9 mouse cellular contexts compared by ENCODE assay signal in the genomic region with DNA sequence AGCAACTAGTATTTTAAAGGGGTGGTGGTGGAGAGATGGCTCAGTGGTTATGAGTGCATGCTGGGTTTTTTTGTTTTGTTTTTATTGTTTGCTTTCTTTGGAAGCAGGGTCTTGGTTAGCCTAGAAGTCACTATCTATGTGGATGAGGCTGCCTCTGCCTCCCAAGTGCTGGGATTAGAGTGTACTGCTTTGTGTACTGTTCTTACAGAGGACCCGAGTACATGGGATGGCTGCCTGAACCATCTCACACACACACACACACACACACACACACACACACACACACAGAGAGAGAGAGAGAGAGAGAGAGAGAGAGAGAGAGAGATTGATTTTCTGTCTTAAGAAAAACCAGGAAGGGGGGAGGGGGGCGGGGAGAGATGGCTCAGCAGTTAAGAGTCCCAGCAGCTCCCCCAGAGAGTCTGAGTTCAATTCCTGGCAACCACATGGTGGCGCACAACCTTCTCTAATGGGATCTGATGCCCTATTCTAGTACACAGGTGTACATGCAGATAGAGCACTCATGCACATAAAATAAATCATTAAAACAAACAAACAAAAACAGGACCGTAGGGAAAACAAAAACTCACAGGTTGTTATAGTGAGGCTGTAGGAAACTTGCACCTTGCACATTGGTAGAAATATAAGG. TPM values are rescaled to one million over a fixed set of nuclear protein-coding genes. Genes with fewer than 3 reads are reported as not detected.
DNase-seq lines count a peak whose midpoint lies in the region; ATAC-seq and TF ChIP-seq lines count a peak whose summit lies in the region.
"Had no signal": no experiment of that assay in that cellular context is flagged by ENCODE, and none has a peak within 500 bp of the region (broad histone marks: within the 10 kb centered on the region; RNA-seq: fewer than 3 reads in every experiment).

No protein-coding gene starts in this region.

- H3K27ac ChIP-seq in lung, embryonic 15.5 days: no peak overlapping the region
- no peak overlapping the region for H3K27ac ChIP-seq in small intestine, adult 2 months (ENCODE audit: insufficient read depth, low read depth, low read length)
- H3K27ac ChIP-seq: heart, embryonic 15.5 days had no signal

- peaks cover 5% of the 10 kb centered on the region; the same call in 1 of the 2 replicates for H3K36me3 ChIP-seq in lung, embryonic 15.5 days
- peaks cover 7% of the 10 kb centered on the region; the same call in 1 of the 2 replicates for H3K36me3 ChIP-seq in small intestine, adult 2 months (ENCODE audit: control insufficient read depth, insufficient read depth, low read length)

- H3K27me3 ChIP-seq in lung, embryonic 15.5 days: no peaks in the 10 kb centered on the region
- no peaks in the 10 kb centered on the region for H3K27me3 ChIP-seq in small intestine, adult 2 months (ENCODE audit: control insufficient read depth, insufficient read depth, low read length)
- H3K27me3 ChIP-seq: heart, embryonic 15.5 days had no signal

- H3K4me1 ChIP-seq in lung, embryonic 15.5 days: no peaks in the 10 kb centered on the region
- peaks cover 3% of the 10 kb centered on the region; the same call in 1 of the 2 replicates for H3K4me1 ChIP-seq in small intestine, adult 2 months (ENCODE audit: control insufficient read depth, insufficient read depth, insufficient read length, low read length)
- H3K4me1 ChIP-seq: heart, embryonic 15.5 days had no signal

- H3K4me3 ChIP-seq in lung, embryonic 15.5 days: no peak overlapping the region
- no peak overlapping the region for H3K4me3 ChIP-seq in small intestine, adult 2 months (ENCODE audit: low read depth, low read length)
- H3K4me3 ChIP-seq: heart, embryonic 15.5 days had no signal

- ATAC-seq in erythroblast, adult 5-6 weeks (replicated peaks; ENCODE audit: low FRiP score, poor library complexity, severe bottlenecking): peak; percentile 54; the same call in 1 of the 2 replicates
- ATAC-seq in lung, embryonic 15.5 days (ENCODE audit: borderline replicate concordance, extremely low read depth, low FRiP score, low TSS enrichment): 0 out of 2 replicates have a peak, but pooled peaks have one; percentile 16

- H3K4me2 ChIP-seq in lung, embryonic 15.5 days: no peak overlapping the region
- H3K4me2 ChIP-seq: heart, embryonic 15.5 days had no signal

- peak; percentile 49 to 53 for DNase-seq in right cerebral cortex, adult 2 months (ENCODE audit: low spot score in 2 of 2)
- no peak for DNase-seq in right cerebral cortex, postnatal 25 days
- peak; percentile 61 for DNase-seq in adrenal gland, postnatal 25 days
- DNase-seq in kidney, adult 18-20 months: peak; percentile 65
- DNase-seq in gastrocnemius, adult 8-10 months (ENCODE audit: low spot score in 2 of 2): no peak

- 23% methylated on average over 4 of the region's 4 CpGs for WGBS in lung, embryonic 15.5 days
- WGBS in small intestine, adult 2 months: 14% methylated on average over 4 of the region's 4 CpGs

- H3K9ac ChIP-seq in lung, embryonic 15.5 days: no peak overlapping the region
- H3K9ac ChIP-seq: heart, embryonic 15.5 days had no signal

- TF ChIP-seq CTCF in small intestine, adult 2 months (IDR thresholded peaks at IDR 0.05; ENCODE audit: extremely low read depth, insufficient read length, insufficient replicate concordance, low read depth, low read length): peak; percentile 57; the same call in 1 of the 2 replicates

- TF ChIP-seq POLR2A in small intestine, adult 2 months (IDR thresholded peaks at IDR 0.05; ENCODE audit: low read depth, low read length): no peak

- H3K9me3 ChIP-seq in lung, embryonic 15.5 days: no peaks in the 10 kb centered on the region
- H3K9me3 ChIP-seq: heart, embryonic 15.5 days had no signal

RNA-seq across cellular contexts. Expression of a gene that starts 7.6 kb away (rescaled TPM):
- 9.3 and 10.2 TPM in 2 replicates for total RNA-seq in adrenal gland, postnatal 25 days (2021)
- total RNA-seq in erythroblast, adult 5-6 weeks (2015; ENCODE audit: low replicate concordance): 37.3 and 72.3 TPM in 2 replicates
- 53.4 and 88.6 TPM in 2 replicates for total RNA-seq in erythroblast, adult 5-6 weeks (2017; ENCODE audit: low replicate concordance)
- 0.76 and 1.00 TPM in 2 replicates for polyA plus RNA-seq in lung, embryonic 15.5 days (2015; fragmentation: Nextera tagmentation; extraction: Ambion mirVana)
- 65.5 and 261 TPM in 2 replicates for polyA plus RNA-seq in small intestine, adult 2 months (2012; rRNA removed)
- 1 to 10 TPM; 1.4 to 2.3 (median 2.0) TPM for total RNA-seq in gastrocnemius, adult 8-10 months (2022)

RNA-seq across cellular contexts. Expression of a gene that starts 19.8 kb away (rescaled TPM):
- total RNA-seq in adrenal gland, postnatal 25 days (2021): not detected in 2 replicates
- 0.96 TPM in 1 of 2 replicates, not detected in the other for total RNA-seq in erythroblast, adult 5-6 weeks (2015; ENCODE audit: low replicate concordance)
- total RNA-seq in erythroblast, adult 5-6 weeks (2017; ENCODE audit: low replicate concordance): 1.4 and 1.7 TPM in 2 replicates
- polyA plus RNA-seq in lung, embryonic 15.5 days (2015; fragmentation: Nextera tagmentation; extraction: Ambion mirVana): not detected in 2 replicates
- polyA plus RNA-seq in small intestine, adult 2 months (2012; rRNA removed): 52.0 and 151 TPM in 2 replicates
- total RNA-seq in gastrocnemius, adult 8-10 months (2022): not detected
- polyA plus RNA-seq: heart, embryonic 15.5 days had no signal

RNA-seq across cellular contexts. Expression of a gene that starts 35.2 kb away (rescaled TPM):
- 98.1 and 99.6 TPM in 2 replicates for total RNA-seq in adrenal gland, postnatal 25 days (2021)
- total RNA-seq in erythroblast, adult 5-6 weeks (2015; ENCODE audit: low replicate concordance): 31.6 and 45.3 TPM in 2 replicates
- 37.3 and 47.0 TPM in 2 replicates for total RNA-seq in erythroblast, adult 5-6 weeks (2017; ENCODE audit: low replicate concordance)
- polyA plus RNA-seq in lung, embryonic 15.5 days (2015; fragmentation: Nextera tagmentation; extraction: Ambion mirVana): 9.0 and 9.2 TPM in 2 replicates
- polyA plus RNA-seq in small intestine, adult 2 months (2012; rRNA removed): 69.9 and 142 TPM in 2 replicates
- 10 to 100 TPM; 48.2 to 53.4 (median 49.4) TPM for total RNA-seq in gastrocnemius, adult 8-10 months (2022)

Comparison
In these comparisons a context has a peak if more than half of its experiments do, and no peak if none do; other contexts are left out.
1. DNase-seq: peak in right cerebral cortex, adult 2 months (2 of 2), adrenal gland, postnatal 25 days (single experiment) and kidney, adult 18-20 months (single experiment); none in right cerebral cortex, postnatal 25 days (single experiment) and gastrocnemius, adult 8-10 months (0 of 2).